Mouse (Mus musculus) kidney, embryonic 14.5 days (tissue): ENCODE data around the gene Trip6. TPM values are rescaled to one million over a fixed set of nuclear protein-coding genes. Genes with fewer than 3 reads are reported as not detected.
A peak's percentile ranks its signal among the peaks of the same experiment; 100 is the strongest.

ENCODE experiments used
- ATAC-seq: fragments of 200-750 bp; cut with Nextera tagmentation; 2 replicates; pipeline ENCODE4 v1.8.0; 2017; ENCODE audit warnings: moderate number of reproducible peaks, mild to moderate bottlenecking, moderate TSS enrichment, moderate library complexity; ENCODE audit not compliant: low FRiP score, low TSS enrichment
- H3K27ac ChIP-seq: fragments of 300-500 bp; sonication (generic); 2 replicates; pipeline ENCODE4 v1.5.1; 2014; ENCODE audit warnings: low read depth, mild to moderate bottlenecking, low read length, moderate library complexity, mixed read lengths
- H3K27me3 ChIP-seq: fragments of 300-500 bp; sonication (generic); 2 replicates; pipeline ENCODE4 v1.6.1; 2014; ENCODE audit warnings: mild to moderate bottlenecking, low read length; ENCODE audit not compliant: control insufficient read depth, insufficient read depth
- H3K36me3 ChIP-seq: fragments of 300-500 bp; sonication (generic); 2 replicates; pipeline ENCODE4 v1.6.1; 2014; ENCODE audit warnings: low read length, mixed read lengths; ENCODE audit not compliant: control insufficient read depth, insufficient read depth
- H3K4me1 ChIP-seq: fragments of 300-500 bp; sonication (generic); 2 replicates; pipeline ENCODE4 v1.6.1; 2014; ENCODE audit warnings: low read length, mixed read lengths; ENCODE audit not compliant: control insufficient read depth, insufficient read depth
- H3K4me2 ChIP-seq: fragments of 300-500 bp; sonication (generic); replicated peaks from 2 replicates; pipeline ENCODE4 v1.6.1; 2014; ENCODE audit warnings: low read depth, mild to moderate bottlenecking, low read length
- H3K4me3 ChIP-seq: fragments of 300-500 bp; sonication (generic); 2 replicates; pipeline ENCODE4 v1.5.1; 2014; ENCODE audit warnings: mild to moderate bottlenecking, low read length
- H3K9ac ChIP-seq: fragments of 300-500 bp; sonication (generic); 2 replicates; pipeline ENCODE4 v1.6.1; 2014; ENCODE audit warnings: low read depth, mild to moderate bottlenecking, low read length, moderate library complexity
- H3K9me3 ChIP-seq: fragments of 300-500 bp; sonication (generic); 2 replicates; pipeline ENCODE4 v1.6.1; 2016; ENCODE audit warnings: low read length; ENCODE audit not compliant: control insufficient read depth
- WGBS: fragments of 180-500 bp; shearing (Covaris S2); extraction: QIAGEN DNeasy Blood & Tissue Kit; methylation state at CpG from one replicate; pipeline ENCODE4 v1.1.7; 2014; 5-methylcytosine and 5-hydroxymethylcytosine counted together
- polyA plus RNA-seq: library from polyadenylated mRNA; unstranded; fragments of >200 nt; fragmentation: Nextera tagmentation; extraction: Ambion mirVana; gene quantifications from 2 replicates; pipeline ENCODE4 v1.2.1, GENCODE M21; 2014

Trip6 gene
- polyA plus RNA-seq, 1 experiment from 2014 or later, result 62.5 TPM

DNA sequence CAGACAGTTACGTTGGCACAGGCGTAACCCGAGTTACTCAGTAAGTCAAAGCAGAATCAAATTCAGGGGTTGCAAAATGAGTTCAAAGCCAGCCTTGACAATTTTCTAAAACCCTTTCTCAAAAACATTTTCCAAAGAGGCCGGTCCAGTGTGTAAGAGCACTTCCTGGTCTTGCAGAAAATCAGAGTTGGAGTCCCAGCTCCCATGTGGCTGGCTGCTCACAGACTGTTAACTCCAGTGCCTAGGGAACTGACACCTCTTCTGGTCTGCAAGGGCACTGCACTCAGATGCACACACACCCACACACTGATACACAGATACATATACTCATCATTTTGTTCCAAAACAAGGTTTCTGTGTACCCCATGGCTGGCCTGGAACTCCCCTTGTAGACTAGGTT lies 5.8 kb downstream of the Trip6 start:
- no peaks in the 10 kb centered on the region for H3K27me3 ChIP-seq
- peak overlapping the region; percentile 96; the same call in 1 of the 2 replicates for H3K9ac ChIP-seq
- H3K36me3 ChIP-seq, result peaks cover 59% of the 10 kb centered on the region
- peak overlapping the region; percentile 65 for H3K4me2 ChIP-seq
- peak overlapping the region; percentile 85 for H3K4me3 ChIP-seq
- ATAC-seq, result no peak
- peaks cover 7% of the 10 kb centered on the region; the same call in 1 of the 2 replicates for H3K9me3 ChIP-seq
- peak overlapping the region; percentile 92 for H3K27ac ChIP-seq
- 96% methylated on average over 4 of the region's 4 CpGs for WGBS
- H3K4me1 ChIP-seq, result peaks cover 44% of the 10 kb centered on the region

DNA sequence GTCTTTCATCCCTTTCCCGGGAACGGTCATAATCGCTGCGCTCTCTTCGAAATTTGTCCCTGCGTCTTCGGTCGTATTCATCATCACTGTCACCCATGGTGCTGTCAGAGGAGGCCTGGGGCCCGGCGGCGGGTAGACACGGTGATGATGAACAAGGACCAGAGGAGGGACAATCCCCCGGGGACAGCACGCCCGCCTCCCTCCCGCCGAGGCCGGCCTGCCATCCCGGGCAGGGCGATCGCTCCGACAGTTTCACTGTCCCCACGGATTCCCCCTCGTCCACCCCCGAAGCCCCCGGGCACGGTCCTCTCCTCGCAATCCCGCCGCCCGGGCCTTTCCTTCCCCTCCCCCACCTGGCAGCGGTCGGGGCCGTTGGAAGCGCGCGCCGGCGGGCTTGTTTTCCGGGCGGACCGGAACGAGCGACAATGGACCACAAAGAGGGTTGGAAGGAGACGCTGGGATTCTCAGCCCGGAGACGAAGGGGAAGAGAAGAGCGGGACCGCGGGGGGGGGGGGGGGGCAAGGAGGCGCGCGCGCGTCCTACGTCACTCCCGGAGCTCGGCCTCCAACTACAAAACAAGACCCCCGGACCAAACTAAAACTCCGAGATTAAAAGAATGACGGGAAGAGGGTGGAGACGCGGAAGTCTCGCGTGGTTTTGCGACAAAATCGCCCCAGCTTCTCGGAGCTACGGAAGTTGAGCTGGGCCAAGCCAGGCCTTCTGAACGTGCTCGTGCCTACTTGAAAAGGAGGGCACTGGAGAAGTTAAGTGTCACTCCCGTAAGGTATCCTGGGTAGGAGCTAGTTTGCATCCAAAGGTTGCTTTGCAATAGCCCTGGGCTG lies 6.9 kb downstream of the Trip6 start, which contains the start of gene Srrt:
TSS of gene Srrt (minus strand) at position 604 of the 842 bp plus-strand sequence.
- no peaks in the 10 kb centered on the region for H3K27me3 ChIP-seq
- peak within 1 kb of the TSS; percentile 85 for H3K4me3 ChIP-seq
- H3K9me3 ChIP-seq, result peaks cover 7% of the 10 kb centered on the region; the same call in 1 of the 2 replicates
- peak; percentile 85 for ATAC-seq
- H3K9ac ChIP-seq, result peak within 1 kb of the TSS; percentile 96
- H3K4me1 ChIP-seq, result peaks cover 37% of the 10 kb centered on the region
- peak within 1 kb of the TSS; percentile 92 for H3K27ac ChIP-seq
- under 1% methylated on average over 69 of the region's 72 CpGs for WGBS
- peaks cover 70% of the 10 kb centered on the region for H3K36me3 ChIP-seq
- peak within 1 kb of the TSS; percentile 65 for H3K4me2 ChIP-seq

DNA sequence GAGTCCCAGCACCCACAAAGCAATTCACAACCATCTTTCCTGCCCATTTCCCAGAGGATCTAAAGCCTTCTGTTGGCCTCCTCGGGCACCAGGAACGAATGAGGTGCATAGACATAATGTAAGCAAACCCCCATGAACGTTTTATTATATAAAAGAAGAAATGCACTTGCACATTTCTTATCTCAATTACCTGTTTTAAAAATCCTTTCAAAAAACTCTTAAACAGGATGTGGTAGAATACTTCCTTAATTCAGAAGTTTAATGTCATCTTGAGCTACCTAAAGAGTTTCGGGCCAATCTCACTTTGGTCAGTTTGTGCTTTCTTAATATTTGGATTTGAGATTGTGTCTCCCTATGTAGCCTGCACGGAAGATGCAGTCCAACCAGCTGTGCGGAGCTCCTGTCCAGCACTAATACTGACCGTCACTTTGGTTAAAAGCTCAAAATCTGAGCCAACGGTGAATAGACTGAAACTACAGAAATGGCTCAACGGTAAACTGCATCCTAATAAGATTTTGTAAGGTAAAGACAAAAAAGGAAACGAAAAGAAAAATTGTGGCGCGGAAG lies 7.7 kb downstream of the Trip6 start:
- Histone ChIP-seq H3K36me3 (peaks cover 72% of the 10 kb centered on the region), H3K4me1 (peaks cover 32% of the 10 kb centered on the region)
- WGBS, result 16% methylated on average over 12 of the region's 12 CpGs

GRCm38 (mm10) chr5:137305822-137306221 lies 8.4 kb downstream of the Trip6 start:
- ATAC-seq, result no peak
- peak overlapping the region; percentile 65 for H3K4me2 ChIP-seq
- peak overlapping the region; percentile 96 for H3K9ac ChIP-seq
- peaks cover 72% of the 10 kb centered on the region for H3K36me3 ChIP-seq
- no peak overlapping the region for H3K27ac ChIP-seq
- H3K4me1 ChIP-seq, result peaks cover 32% of the 10 kb centered on the region
- 46% methylated on average over 3 of the region's 3 CpGs for WGBS
- peaks cover 7% of the 10 kb centered on the region; the same call in 1 of the 2 replicates for H3K9me3 ChIP-seq
- H3K4me3 ChIP-seq, result peak overlapping the region; percentile 85; the same call in 1 of the 2 replicates
- no peaks in the 10 kb centered on the region for H3K27me3 ChIP-seq

More for the DNA sequence above, 7.7 kb downstream of the Trip6 start:
- Histone ChIP-seq H3K4me2 (peak overlapping the region; percentile 65), H3K9me3 (peaks cover 7% of the 10 kb centered on the region; the same call in 1 of the 2 replicates), H3K9ac (peak overlapping the region; percentile 96), H3K27ac (peak overlapping the region; percentile 92), H3K27me3 (no peaks in the 10 kb centered on the region), H3K4me3 (peak overlapping the region; percentile 85)
- no peak for ATAC-seq

- peak overlapping the region; percentile 10; the same call in 1 of the 2 replicates for H3K4me3 ChIP-seq
- H3K9me3 ChIP-seq, result peaks cover 7% of the 10 kb centered on the region; the same call in 1 of the 2 replicates
These were observed 9.4 kb downstream of the Trip6 start for GRCm38 (mm10) chr5:137304816-137305215.

DNA sequence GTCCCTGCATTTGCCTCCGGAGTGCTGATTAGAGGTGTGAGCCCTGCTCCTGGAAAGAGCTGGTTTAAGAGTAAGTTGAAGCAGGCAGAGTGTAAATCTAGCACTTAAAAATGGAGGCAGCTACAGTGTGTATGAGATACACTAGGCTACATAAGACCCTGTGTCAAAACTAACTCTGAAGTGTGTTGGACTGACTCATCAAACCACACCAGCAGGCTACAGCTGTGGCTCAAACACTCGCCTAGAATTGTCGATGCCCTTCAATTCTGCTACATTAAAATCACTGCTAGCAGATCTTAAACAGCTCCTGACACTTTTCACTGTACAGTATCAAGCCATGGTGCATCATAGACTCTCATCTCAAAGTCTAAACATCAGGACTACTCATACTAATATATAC lies 10.0 kb downstream of the Trip6 start:
- ATAC-seq, result no peak
- H3K9ac ChIP-seq, result no peak overlapping the region; the same call in 1 of the 2 replicates
- peaks cover 7% of the 10 kb centered on the region; the same call in 1 of the 2 replicates for H3K9me3 ChIP-seq
- H3K36me3 ChIP-seq, result peaks cover 72% of the 10 kb centered on the region
- peaks cover 32% of the 10 kb centered on the region for H3K4me1 ChIP-seq
- no peak overlapping the region for H3K4me3 ChIP-seq
- no peak overlapping the region for H3K27ac ChIP-seq
- 74% methylated on average over 3 of the region's 3 CpGs for WGBS
- no peaks in the 10 kb centered on the region for H3K27me3 ChIP-seq
- no peak overlapping the region for H3K4me2 ChIP-seq

More at GRCm38 (mm10) chr5:137304816-137305215, 9.4 kb downstream of the Trip6 start:
- WGBS, result 45% methylated on average over 4 of the region's 4 CpGs
- Histone ChIP-seq H3K4me1 (peaks cover 32% of the 10 kb centered on the region), H3K27me3 (no peaks in the 10 kb centered on the region), H3K36me3 (peaks cover 72% of the 10 kb centered on the region), H3K27ac (no peak overlapping the region), H3K4me2 (peak overlapping the region; percentile 65; the same call in 1 of the 2 replicates), H3K9ac (no peak overlapping the region)
- ATAC-seq, result no peak

- WGBS, result 89% methylated on average over 4 of the region's 4 CpGs
- Histone ChIP-seq H3K4me2 (no peak overlapping the region), H3K36me3 (peaks cover 72% of the 10 kb centered on the region), H3K27ac (no peak overlapping the region), H3K9me3 (peaks cover 2% of the 10 kb centered on the region; the same call in 1 of the 2 replicates), H3K27me3 (no peaks in the 10 kb centered on the region), H3K9ac (no peak overlapping the region), H3K4me3 (no peak overlapping the region), H3K4me1 (peaks cover 32% of the 10 kb centered on the region)
- ATAC-seq, result no peak
These were observed 10.6 kb downstream of the Trip6 start for GRCm38 (mm10) chr5:137303609-137304008.

- peaks cover 93% of the 10 kb centered on the region for H3K36me3 ChIP-seq
- no peaks in the 10 kb centered on the region for H3K27me3 ChIP-seq
- H3K27ac ChIP-seq, result no peak overlapping the region
- H3K9ac ChIP-seq, result no peak overlapping the region
- no peak overlapping the region for H3K4me3 ChIP-seq
- no peak for ATAC-seq
- WGBS, result 89% methylated on average over 19 of the region's 21 CpGs
- peaks cover 31% of the 10 kb centered on the region for H3K4me1 ChIP-seq
- no peaks in the 10 kb centered on the region for H3K9me3 ChIP-seq
- no peak overlapping the region for H3K4me2 ChIP-seq
These were observed 13.0 kb downstream of the Trip6 start for GRCm38 (mm10) chr5:137301253-137301652.
